Comparison of ENCODE assay signal across 20 mouse cellular contexts in the genomic region with DNA sequence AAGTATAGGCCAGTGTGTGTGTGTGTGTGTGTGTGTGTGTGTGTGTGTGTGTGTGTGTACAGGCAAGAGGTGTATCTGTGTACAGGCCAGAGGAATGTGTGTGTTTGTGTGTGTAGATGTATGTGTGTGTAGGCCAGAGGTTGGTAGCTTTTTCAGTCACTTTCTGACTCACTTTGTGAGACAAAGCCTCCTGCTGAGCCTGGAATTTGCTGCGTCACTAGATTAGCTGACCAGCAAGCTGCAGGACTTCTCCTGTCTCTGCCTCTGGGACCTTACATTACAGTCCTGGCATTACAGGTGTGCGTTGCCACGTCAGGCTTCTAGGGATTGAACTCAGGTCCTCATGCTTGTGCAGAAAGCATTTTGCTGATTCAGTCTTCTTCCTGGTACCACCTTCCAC. TPM values are rescaled to one million over a fixed set of nuclear protein-coding genes. Genes with fewer than 3 reads are reported as not detected.
DNase-seq lines count a peak whose midpoint lies in the region; ATAC-seq and TF ChIP-seq lines count a peak whose summit lies in the region.
"Had no signal": no experiment of that assay in that cellular context is flagged by ENCODE, and none has a peak within 500 bp of the region (broad histone marks: within the 10 kb centered on the region; RNA-seq: fewer than 3 reads in every experiment).

No protein-coding gene starts in this region.

- H3K36me3 ChIP-seq in hindbrain, embryonic 14.5 days (replicated peaks; ENCODE audit: control insufficient read depth, insufficient read depth): no peaks in the 10 kb centered on the region
- no peaks in the 10 kb centered on the region for H3K36me3 ChIP-seq in hindbrain, postnatal 0 days (ENCODE audit: insufficient read depth, low read length)
- no peaks in the 10 kb centered on the region for H3K36me3 ChIP-seq in midbrain, embryonic 12.5 days
- no peaks in the 10 kb centered on the region for H3K36me3 ChIP-seq in midbrain, embryonic 15.5 days (replicated peaks)
- H3K36me3 ChIP-seq: embryonic facial prominence, embryonic 12.5 days; lung, embryonic 15.5 days had no signal

- H3K27me3 ChIP-seq in hindbrain, embryonic 14.5 days (ENCODE audit: control insufficient read depth, insufficient read depth, low read length): no peaks in the 10 kb centered on the region
- no peaks in the 10 kb centered on the region for H3K27me3 ChIP-seq in hindbrain, postnatal 0 days (ENCODE audit: insufficient read depth, low read length)
- no peaks in the 10 kb centered on the region for H3K27me3 ChIP-seq in midbrain, embryonic 12.5 days
- no peaks in the 10 kb centered on the region for H3K27me3 ChIP-seq in midbrain, embryonic 15.5 days (replicated peaks)
- H3K27me3 ChIP-seq: embryonic facial prominence, embryonic 12.5 days; lung, embryonic 15.5 days had no signal

- H3K9me3 ChIP-seq in hindbrain, embryonic 14.5 days (ENCODE audit: control insufficient read depth, low read length): no peaks in the 10 kb centered on the region
- no peaks in the 10 kb centered on the region for H3K9me3 ChIP-seq in hindbrain, postnatal 0 days (ENCODE audit: low read length)
- H3K9me3 ChIP-seq in midbrain, embryonic 12.5 days: no peaks in the 10 kb centered on the region
- H3K9me3 ChIP-seq in midbrain, embryonic 15.5 days: no peaks in the 10 kb centered on the region
- H3K9me3 ChIP-seq: embryonic facial prominence, embryonic 12.5 days; lung, embryonic 15.5 days had no signal

- ATAC-seq in hindbrain, embryonic 14.5 days (ENCODE audit: low FRiP score): peak; percentile 43
- no peak for ATAC-seq in hindbrain, postnatal 0 days
- peak; percentile 31; the same call in 1 of the 2 replicates for ATAC-seq in midbrain, embryonic 12.5 days (ENCODE audit: low FRiP score, low read depth)
- no peak for ATAC-seq in midbrain, embryonic 15.5 days (replicated peaks)

- H3K4me1 ChIP-seq in hindbrain, embryonic 14.5 days (replicated peaks; ENCODE audit: control insufficient read depth, insufficient read depth, low read length): 0 out of 2 replicates have a peak, but pooled peaks cover 7% of the 10 kb centered on the region
- peaks cover 4% of the 10 kb centered on the region; the same call in 1 of the 2 replicates for H3K4me1 ChIP-seq in hindbrain, postnatal 0 days (ENCODE audit: insufficient read depth, low read length)
- H3K4me1 ChIP-seq in midbrain, embryonic 12.5 days: peaks cover 7% of the 10 kb centered on the region
- H3K4me1 ChIP-seq in midbrain, embryonic 15.5 days: peaks cover 9% of the 10 kb centered on the region

- WGBS in hindbrain, embryonic 14.5 days: 50% methylated on average over 3 of the region's 3 CpGs
- 45% methylated on average over 3 of the region's 3 CpGs for WGBS in hindbrain, postnatal 0 days
- WGBS in midbrain, embryonic 12.5 days: 41% methylated on average over 3 of the region's 3 CpGs
- 50% methylated on average over 3 of the region's 3 CpGs for WGBS in midbrain, embryonic 15.5 days

- TF ChIP-seq CTCF in hindbrain, postnatal 0 days (IDR thresholded peaks at IDR 0.05; ENCODE audit: low read depth): no peak

- H3K4me2 ChIP-seq in hindbrain, embryonic 14.5 days (replicated peaks): no peak overlapping the region
- H3K4me2 ChIP-seq in hindbrain, postnatal 0 days (ENCODE audit: low read depth, low read length): no peak overlapping the region
- no peak overlapping the region for H3K4me2 ChIP-seq in midbrain, embryonic 12.5 days (replicated peaks)
- H3K4me2 ChIP-seq in midbrain, embryonic 15.5 days: no peak overlapping the region
- H3K4me2 ChIP-seq: embryonic facial prominence, embryonic 12.5 days; heart, embryonic 11.5 days; lung, embryonic 15.5 days had no signal

- H3K27ac ChIP-seq in hindbrain, embryonic 14.5 days: no peak overlapping the region
- no peak overlapping the region for H3K27ac ChIP-seq in hindbrain, postnatal 0 days
- H3K27ac ChIP-seq in midbrain, embryonic 12.5 days (replicated peaks): no peak overlapping the region
- H3K27ac ChIP-seq in midbrain, embryonic 15.5 days: no peak overlapping the region
- H3K27ac ChIP-seq: embryonic facial prominence, embryonic 12.5 days; lung, embryonic 15.5 days had no signal

- no peak overlapping the region for H3K4me3 ChIP-seq in hindbrain, embryonic 14.5 days (replicated peaks; ENCODE audit: low read length)
- no peak overlapping the region for H3K4me3 ChIP-seq in hindbrain, postnatal 0 days (ENCODE audit: low read length)
- no peak overlapping the region for H3K4me3 ChIP-seq in midbrain, embryonic 12.5 days
- no peak overlapping the region for H3K4me3 ChIP-seq in midbrain, embryonic 15.5 days
- H3K4me3 ChIP-seq: embryonic facial prominence, embryonic 12.5 days; lung, embryonic 15.5 days had no signal

- H3K9ac ChIP-seq in hindbrain, embryonic 14.5 days: no peak overlapping the region
- H3K9ac ChIP-seq in hindbrain, postnatal 0 days (replicated peaks; ENCODE audit: low read length): no peak overlapping the region
- H3K9ac ChIP-seq in midbrain, embryonic 12.5 days (replicated peaks): no peak overlapping the region
- no peak overlapping the region for H3K9ac ChIP-seq in midbrain, embryonic 15.5 days
- H3K9ac ChIP-seq: embryonic facial prominence, embryonic 12.5 days; lung, embryonic 15.5 days had no signal

- no peak for DNase-seq in hindbrain, embryonic 14.5 days (ENCODE audit: low spot score)
- no peak for DNase-seq in hindbrain, postnatal 0 days (ENCODE audit: low spot score)
- peak; percentile 94 for DNase-seq in R1 (ENCODE audit: low read depth, low spot score)
- DNase-seq in urinary bladder, adult 2 months (ENCODE audit: low spot score): no peak
- no peak for DNase-seq in frontal cortex, postnatal 10 days (ENCODE audit: low spot score in 2 of 2)

RNA-seq across cellular contexts. Expression of gene Rps21, which starts 5.3 kb away (rescaled TPM):
- 372 and 509 TPM in 2 replicates for polyA plus RNA-seq in hindbrain, embryonic 14.5 days (2014; fragmentation: Nextera tagmentation; extraction: Ambion mirVana)
- 752 and 857 TPM in 2 replicates for total RNA-seq in hindbrain, postnatal 0 days (2014; rRNA removed)
- polyA plus RNA-seq in hindbrain, postnatal 0 days (2015; fragmentation: Nextera tagmentation; extraction: Ambion mirVana): 445 and 465 TPM in 2 replicates
- polyA plus RNA-seq in midbrain, embryonic 12.5 days (2016; fragmentation: Nextera tagmentation; extraction: Ambion mirVana): 393 and 434 TPM in 2 replicates
- polyA plus RNA-seq in midbrain, embryonic 15.5 days (2015; fragmentation: Nextera tagmentation; extraction: Ambion mirVana): 284 and 315 TPM in 2 replicates
- 3,847 and 3,981 TPM in 2 replicates for polyA plus RNA-seq in urinary bladder, adult 2 months (2012; rRNA removed)

RNA-seq across cellular contexts. Expression of gene Cables2, which starts 21.5 kb away (rescaled TPM):
- 40.6 and 40.9 TPM in 2 replicates for polyA plus RNA-seq in hindbrain, embryonic 14.5 days (2014; fragmentation: Nextera tagmentation; extraction: Ambion mirVana)
- 56.8 and 60.5 TPM in 2 replicates for total RNA-seq in hindbrain, postnatal 0 days (2014; rRNA removed)
- 25.1 and 26.4 TPM in 2 replicates for polyA plus RNA-seq in hindbrain, postnatal 0 days (2015; fragmentation: Nextera tagmentation; extraction: Ambion mirVana)
- 22.3 and 26.5 TPM in 2 replicates for polyA plus RNA-seq in midbrain, embryonic 12.5 days (2016; fragmentation: Nextera tagmentation; extraction: Ambion mirVana)
- polyA plus RNA-seq in midbrain, embryonic 15.5 days (2015; fragmentation: Nextera tagmentation; extraction: Ambion mirVana): 31.3 and 32.0 TPM in 2 replicates
- 25.4 and 28.3 TPM in 2 replicates for polyA plus RNA-seq in urinary bladder, adult 2 months (2012; rRNA removed)

RNA-seq across cellular contexts. Expression of gene Lama5, which starts 26.2 kb away (rescaled TPM):
- 2.6 and 2.9 TPM in 2 replicates for polyA plus RNA-seq in hindbrain, embryonic 14.5 days (2014; fragmentation: Nextera tagmentation; extraction: Ambion mirVana)
- total RNA-seq in hindbrain, postnatal 0 days (2014; rRNA removed): 10.3 and 16.5 TPM in 2 replicates
- 2.7 and 3.5 TPM in 2 replicates for polyA plus RNA-seq in hindbrain, postnatal 0 days (2015; fragmentation: Nextera tagmentation; extraction: Ambion mirVana)
- polyA plus RNA-seq in midbrain, embryonic 12.5 days (2016; fragmentation: Nextera tagmentation; extraction: Ambion mirVana): 1.7 and 3.2 TPM in 2 replicates
- 1.6 and 1.7 TPM in 2 replicates for polyA plus RNA-seq in midbrain, embryonic 15.5 days (2015; fragmentation: Nextera tagmentation; extraction: Ambion mirVana)
- polyA plus RNA-seq in urinary bladder, adult 2 months (2012; rRNA removed): 144 and 160 TPM in 2 replicates

RNA-seq across cellular contexts. Expression of gene Rbbp8nl, which starts 37.8 kb away (rescaled TPM):
- not detected in 2 replicates for polyA plus RNA-seq in hindbrain, embryonic 14.5 days (2014; fragmentation: Nextera tagmentation; extraction: Ambion mirVana)
- total RNA-seq in hindbrain, postnatal 0 days (2014; rRNA removed): not detected in 2 replicates
- not detected in 2 replicates for polyA plus RNA-seq in hindbrain, postnatal 0 days (2015; fragmentation: Nextera tagmentation; extraction: Ambion mirVana)
- 0.08 and 0.16 TPM in 2 replicates for polyA plus RNA-seq in midbrain, embryonic 12.5 days (2016; fragmentation: Nextera tagmentation; extraction: Ambion mirVana)
- not detected in 2 replicates for polyA plus RNA-seq in midbrain, embryonic 15.5 days (2015; fragmentation: Nextera tagmentation; extraction: Ambion mirVana)
- polyA plus RNA-seq in urinary bladder, adult 2 months (2012; rRNA removed): 4.6 and 5.9 TPM in 2 replicates
- total RNA-seq: adrenal gland, postnatal 14 days; gastrocnemius, postnatal 4 days; heart, postnatal 14 days; layer of hippocampus, postnatal 36 days; left cerebral cortex, postnatal 36 days; liver, adult 2 months had no signal
- polyA plus RNA-seq: activated CD4-positive, CD25-positive, alpha-beta regulatory T cell, adult 4 months; cortical plate, adult 2 months; inflammation-experienced regulatory T-cells, adult 6 months; liver, adult 2 months; neural tube, embryonic 14.5 days had no signal

Comparison
In these comparisons a context has a peak if more than half of its experiments do, and no peak if none do; other contexts are left out.
1. ATAC-seq: peak in hindbrain, embryonic 14.5 days (single experiment) and midbrain, embryonic 12.5 days (single experiment); none in hindbrain, postnatal 0 days (single experiment) and midbrain, embryonic 15.5 days (single experiment).
2. RNA of gene Lama5, which starts 26.2 kb away (polyA plus RNA-seq): 144 to 160 TPM in urinary bladder, adult 2 months; 2.7 to 3.5 TPM in hindbrain, postnatal 0 days, 1.7 to 3.2 TPM in midbrain, embryonic 12.5 days, 2.6 to 2.9 TPM in hindbrain, embryonic 14.5 days and 1.6 to 1.7 TPM in midbrain, embryonic 15.5 days; every median in the first group is over 10 times any median in the second.